Mouse (Mus musculus): Measurements from ENCODE around the gene Ccdc107.

DNA sequence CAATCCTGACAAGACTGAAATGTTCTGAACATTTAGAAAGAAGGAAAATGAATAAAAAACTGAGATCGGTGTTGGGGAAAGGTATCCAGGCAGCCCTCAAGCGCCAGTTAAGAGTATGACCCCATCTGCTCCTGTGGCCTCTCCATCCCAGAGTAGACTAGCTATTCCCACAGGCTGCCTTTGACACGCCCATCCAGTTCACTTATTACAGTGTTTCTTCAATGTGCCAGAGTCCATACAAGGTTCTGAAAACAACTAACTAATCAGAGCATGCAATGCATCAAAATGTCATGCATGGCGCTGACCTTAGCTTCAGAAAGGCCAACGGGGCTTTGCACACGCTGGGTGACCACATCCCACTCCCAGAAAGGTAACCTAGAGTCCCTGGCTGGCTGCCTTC lies 10.8 kb downstream of the Ccdc107 start:
- TF ChIP-seq POLR2A (IDR thresholded peaks at IDR 0.05; ENCODE audit: insufficient read depth, low read depth, low read length) (no peak), CTCF (IDR thresholded peaks at IDR 0.05) (no peak), EP300 (IDR thresholded peaks at IDR 0.05; ENCODE audit: insufficient read depth, low read depth, low read length) (no peak)
